Mouse (Mus musculus) kidney, adult 2 months (tissue): ENCODE measurements around the gene Afdn.

ENCODE experiments used
- CTCF ChIP-seq: fragments of 200-500 bp; conservative IDR thresholded peaks from 2 replicates; pipeline ENCODE4 v1.5.1; 2011; ENCODE audit warnings: low read depth, mild to moderate bottlenecking, control low read depth, low read length, moderate library complexity, mixed read lengths; ENCODE audit not compliant: insufficient read depth, insufficient read length
- POLR2A ChIP-seq: fragments of 200-500 bp; IDR thresholded peaks from one replicate; pipeline ENCODE4 v1.6.1; 2011; ENCODE audit warnings: low read depth, low read length, control low read depth

GRCm38 (mm10) chr17:13768531-13768930 lies 8.2 kb downstream of the Afdn start:
- TF ChIP-seq CTCF: no peak
- no peak for TF ChIP-seq POLR2A
